Mouse (Mus musculus) spleen, postnatal 10 days (tissue): Measurements from ENCODE around the gene Tchh.
"Not testable (repeated sequence)": the region's sequence is repeated elsewhere in the genome, so short reads cannot be mapped to it uniquely, and the experiment has no call there.

Experiments
- DNase-seq, 2 experiments: peaks; one replicate each; pipeline ENCODE4 v3.0.0; 2021 to 2022; ENCODE audit warnings: low spot score in 2 of 2

The Tchh gene

GRCm38 (mm10) chr3:93442030-93442429 lies at the start of gene Tchh:
Gene Tchh (plus strand): TSS chr3:93442330.
- DNase-seq: no peak

- DNase-seq: no peak
Observed at GRCm38 (mm10) chr3:93393366-93393765, 48.8 kb upstream of the Tchh start, which contains the start of gene Rptn. Gene Rptn (plus strand): TSS chr3:93393699.

- no peak for DNase-seq
Observed at GRCm38 (mm10) chr3:93403936-93404335, 38.2 kb upstream of the Tchh start.

GRCm38 (mm10) chr3:93406992-93407391 lies 35.1 kb upstream of the Tchh start:
- peak in 1 of 2 experiments; percentile 15 for DNase-seq

- no peak for DNase-seq
Observed at GRCm38 (mm10) chr3:93411905-93412304, 30.2 kb upstream of the Tchh start.

- no peak for DNase-seq
Observed at GRCm38 (mm10) chr3:93431673-93432072, 10.5 kb upstream of the Tchh start.

- peak in 1 of 2 experiments; percentile 16 for DNase-seq
Observed at GRCm38 (mm10) chr3:93443501-93444101, 1.5 kb downstream of the Tchh start.

GRCm38 (mm10) chr3:93444343-93445164 lies 2.4 kb downstream of the Tchh start:
- peak in 1 of 2 experiments; percentile 25 for DNase-seq

GRCm38 (mm10) chr3:93445165-93445705 lies 3.1 kb downstream of the Tchh start:
- no peak for DNase-seq

- no peak for DNase-seq
Observed at GRCm38 (mm10) chr3:93446128-93446755, 4.1 kb downstream of the Tchh start.

GRCm38 (mm10) chr3:93446756-93447137 lies 4.6 kb downstream of the Tchh start:
- DNase-seq: not testable (repeated sequence)

GRCm38 (mm10) chr3:93447138-93447841 lies 5.2 kb downstream of the Tchh start:
- no peak for DNase-seq

GRCm38 (mm10) chr3:93466556-93466955 lies 24.4 kb downstream of the Tchh start:
- no peak for DNase-seq

GRCm38 (mm10) chr3:93467130-93467529 lies 25.0 kb downstream of the Tchh start:
- DNase-seq: no peak

GRCm38 (mm10) chr3:93468561-93468960 lies 26.4 kb downstream of the Tchh start, which contains the start of gene Tchhl1:
Gene Tchhl1 (plus strand): TSS chr3:93468754.
- DNase-seq: no peak

- DNase-seq: no peak
Observed at GRCm38 (mm10) chr3:93469629-93470028, 27.5 kb downstream of the Tchh start.

- no peak for DNase-seq
Observed at GRCm38 (mm10) chr3:93480053-93480452, 37.9 kb downstream of the Tchh start.

- no peak for DNase-seq
Observed at GRCm38 (mm10) chr3:93481982-93482616, 40.0 kb downstream of the Tchh start.

- no peak for DNase-seq
Observed at GRCm38 (mm10) chr3:93485611-93486010, 43.5 kb downstream of the Tchh start.

GRCm38 (mm10) chr3:93488541-93488940 lies 46.4 kb downstream of the Tchh start:
- DNase-seq: no peak

- no peak for DNase-seq
Observed at GRCm38 (mm10) chr3:93492176-93492575, 50.0 kb downstream of the Tchh start.
